ENCODE assay signal across 21 mouse cellular contexts in the genomic region with DNA sequence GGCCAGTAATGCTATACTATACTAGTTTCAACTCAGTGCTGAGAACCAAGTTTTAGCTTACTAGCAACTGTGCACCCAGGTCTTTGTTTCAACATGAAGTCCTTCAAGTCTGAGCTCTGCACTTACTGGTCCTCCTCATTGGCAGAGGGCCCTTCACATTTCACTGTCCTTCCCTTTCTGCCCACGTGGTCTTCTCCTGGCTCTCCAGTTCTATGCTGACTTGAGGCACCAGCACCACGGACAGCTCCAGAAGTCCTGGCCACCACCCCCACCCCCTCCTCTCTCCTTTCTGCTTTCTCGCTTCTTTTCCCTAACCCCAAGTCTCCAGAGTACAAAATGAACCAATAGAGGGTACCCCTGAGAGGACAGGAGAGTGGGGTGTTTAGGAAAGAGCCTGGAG. TPM values are rescaled to one million over a fixed set of nuclear protein-coding genes. Genes with fewer than 3 reads are reported as not detected.
A peak's percentile ranks its signal among the peaks of the same experiment; 100 is the strongest.
DNase-seq lines count a peak whose midpoint lies in the region; ATAC-seq and TF ChIP-seq lines count a peak whose summit lies in the region.
"Had no signal": no experiment of that assay in that cellular context is flagged by ENCODE, and none has a peak within 500 bp of the region (broad histone marks: within the 10 kb centered on the region; RNA-seq: fewer than 3 reads in every experiment).

No protein-coding gene starts in this region.

- H3K4me1 ChIP-seq in lung, postnatal 0 days (ENCODE audit: insufficient read depth, low read depth, low read length), result no peaks in the 10 kb centered on the region
- H3K4me1 ChIP-seq in limb, embryonic 11.5 days (ENCODE audit: control insufficient read depth, insufficient read depth, low read length), result no peaks in the 10 kb centered on the region
- H3K4me1 ChIP-seq: embryonic facial prominence, embryonic 13.5 days had no signal

- no peak overlapping the region for H3K27ac ChIP-seq in lung, postnatal 0 days (ENCODE audit: low read length)
- H3K27ac ChIP-seq in limb, embryonic 11.5 days (replicated peaks; ENCODE audit: low read depth, low read length), result no peak overlapping the region
- H3K27ac ChIP-seq: embryonic facial prominence, embryonic 13.5 days; forebrain, embryonic 10.5 days; left cerebral cortex, adult 2 months; limb, embryonic 15.5 days; midbrain, embryonic 13.5 days had no signal

- no peak overlapping the region for H3K9ac ChIP-seq in lung, postnatal 0 days (replicated peaks; ENCODE audit: low read depth)
- no peak overlapping the region for H3K9ac ChIP-seq in limb, embryonic 11.5 days (ENCODE audit: low read length)
- H3K9ac ChIP-seq: embryonic facial prominence, embryonic 13.5 days; limb, embryonic 15.5 days; midbrain, embryonic 13.5 days had no signal

- peak; percentile 55 for DNase-seq in embryo, embryonic 10 days (ENCODE audit: low spot score)
- DNase-seq in embryo, embryonic 9.5 days (ENCODE audit: extremely low spot score), result no peak
- DNase-seq in lung, postnatal 0 days (ENCODE audit: low spot score), result peak; percentile 69
- DNase-seq in lung, postnatal 14 days, result no peak
- DNase-seq in ZHBTc4 (ENCODE audit: low read depth, low spot score), result peak; percentile 28
- peak; percentile 38 for DNase-seq in limb, embryonic 11.5 days (ENCODE audit: low spot score)
- DNase-seq in layer of hippocampus, postnatal 10 days (ENCODE audit: low spot score in 2 of 2), result no peak
- no peak for DNase-seq in left cerebral cortex, postnatal 14 days (ENCODE audit: low spot score in 2 of 2)
- DNase-seq: cerebellum, adult 9-10 months; thymus, postnatal 14 days had no signal

- H3K4me3 ChIP-seq in lung, postnatal 0 days (ENCODE audit: low read depth, low read length), result no peak overlapping the region
- no peak overlapping the region for H3K4me3 ChIP-seq in limb, embryonic 11.5 days (ENCODE audit: low read depth, low read length)
- H3K4me3 ChIP-seq: embryonic facial prominence, embryonic 13.5 days; forebrain, embryonic 10.5 days; left cerebral cortex, adult 2 months; limb, embryonic 15.5 days; midbrain, embryonic 13.5 days had no signal

- 0% methylated on average over 3 of the region's 3 CpGs for WGBS in lung, postnatal 0 days
- 4% methylated on average over 3 of the region's 3 CpGs for WGBS in limb, embryonic 11.5 days

- H3K4me2 ChIP-seq in lung, postnatal 0 days (replicated peaks; ENCODE audit: low read depth, low read length), result no peak overlapping the region
- no peak overlapping the region for H3K4me2 ChIP-seq in limb, embryonic 11.5 days (ENCODE audit: low read depth, severe bottlenecking)
- H3K4me2 ChIP-seq: embryonic facial prominence, embryonic 13.5 days; limb, embryonic 15.5 days; midbrain, embryonic 13.5 days had no signal

- no peak for TF ChIP-seq CTCF in lung, postnatal 0 days (IDR thresholded peaks at IDR 0.05)

- no peak for TF ChIP-seq EP300 in lung, postnatal 0 days (IDR thresholded peaks at IDR 0.05)

- no peaks in the 10 kb centered on the region; the same call in 1 of the 2 replicates for H3K27me3 ChIP-seq in lung, postnatal 0 days (replicated peaks; ENCODE audit: insufficient read depth, low read length)
- peaks cover 7% of the 10 kb centered on the region for H3K27me3 ChIP-seq in limb, embryonic 11.5 days (ENCODE audit: control insufficient read depth, insufficient read depth, low read length)

- ATAC-seq in lung, postnatal 0 days, result peak; percentile 71
- no peak for ATAC-seq in limb, embryonic 11.5 days (ENCODE audit: insufficient number of reproducible peaks, low FRiP score, low TSS enrichment, low read depth)
- ATAC-seq: hindbrain, embryonic 16.5 days; midbrain, embryonic 13.5 days had no signal

- no peaks in the 10 kb centered on the region for H3K36me3 ChIP-seq in lung, postnatal 0 days (ENCODE audit: insufficient read depth, low read length)
- no peaks in the 10 kb centered on the region for H3K36me3 ChIP-seq in limb, embryonic 11.5 days (ENCODE audit: control insufficient read depth, insufficient read depth, low read length)
- H3K36me3 ChIP-seq: embryonic facial prominence, embryonic 13.5 days; forebrain, embryonic 10.5 days; limb, embryonic 15.5 days; midbrain, embryonic 13.5 days had no signal

- intact Hi-C loops in left cerebral cortex, postnatal 14 days (cut with DNase I), result no loop called here

- H3K9me3 ChIP-seq in lung, postnatal 0 days (ENCODE audit: low read length), result no peaks in the 10 kb centered on the region
- no peaks in the 10 kb centered on the region for H3K9me3 ChIP-seq in limb, embryonic 11.5 days (ENCODE audit: control insufficient read depth, low read length)
- H3K9me3 ChIP-seq: embryonic facial prominence, embryonic 13.5 days; forebrain, embryonic 10.5 days; limb, embryonic 15.5 days; midbrain, embryonic 13.5 days had no signal

RNA-seq across cellular contexts. Expression of gene Cfap65, which starts 4.4 kb away (rescaled TPM):
- polyA plus RNA-seq in lung, postnatal 0 days (2015; fragmentation: Nextera tagmentation; extraction: Ambion mirVana), result 2.0 and 2.3 TPM in 2 replicates
- not detected in 2 replicates for polyA plus RNA-seq in limb, embryonic 11.5 days (2014; fragmentation: Nextera tagmentation; extraction: Ambion mirVana)
- 1 to 10 TPM; 3.3 to 3.9 TPM for total RNA-seq in layer of hippocampus, postnatal 10 days (2021)
- total RNA-seq in left cerebral cortex, postnatal 14 days (2021), result 1 to 10 TPM; 1.9 TPM
- polyA plus RNA-seq: embryonic facial prominence, embryonic 13.5 days; limb, embryonic 15.5 days; stomach, embryonic 14.5 days had no signal

RNA-seq across cellular contexts. Expression of gene Ihh, which starts 11.7 kb away (rescaled TPM):
- polyA plus RNA-seq in lung, postnatal 0 days (2015; fragmentation: Nextera tagmentation; extraction: Ambion mirVana), result 0.10 and 0.16 TPM in 2 replicates
- polyA plus RNA-seq in limb, embryonic 11.5 days (2014; fragmentation: Nextera tagmentation; extraction: Ambion mirVana), result 0.27 and 0.61 TPM in 2 replicates
- under 1 TPM; 0.27 to 0.31 TPM for total RNA-seq in layer of hippocampus, postnatal 10 days (2021)
- under 1 TPM; 0.30 to 0.33 TPM for total RNA-seq in left cerebral cortex, postnatal 14 days (2021)
- polyA plus RNA-seq: forebrain, embryonic 10.5 days had no signal

RNA-seq across cellular contexts. Expression of gene Cryba2, which starts 46.8 kb away (rescaled TPM):
- polyA plus RNA-seq in lung, postnatal 0 days (2015; fragmentation: Nextera tagmentation; extraction: Ambion mirVana), result not detected in 2 replicates
- polyA plus RNA-seq in limb, embryonic 11.5 days (2014; fragmentation: Nextera tagmentation; extraction: Ambion mirVana), result not detected in 2 replicates
- total RNA-seq in layer of hippocampus, postnatal 10 days (2021), result under 1 TPM in 1 of 2 experiments, not detected in 1; 0.53 TPM
- total RNA-seq in left cerebral cortex, postnatal 14 days (2021), result under 1 TPM in 1 of 2 experiments, not detected in 1; 0.51 TPM
- total RNA-seq: left cerebral cortex, adult 2 months had no signal
- polyA plus RNA-seq: embryonic facial prominence, embryonic 13.5 days; forebrain, embryonic 10.5 days; heart, embryonic 16.5 days; lung, embryonic 16.5 days had no signal

RNA-seq across cellular contexts. Expression of gene Fev, which starts 54.5 kb away (rescaled TPM):
- polyA plus RNA-seq in lung, postnatal 0 days (2015; fragmentation: Nextera tagmentation; extraction: Ambion mirVana), result not detected in 2 replicates
- not detected in 2 replicates for polyA plus RNA-seq in limb, embryonic 11.5 days (2014; fragmentation: Nextera tagmentation; extraction: Ambion mirVana)
- not detected for total RNA-seq in layer of hippocampus, postnatal 10 days (2021)
- not detected for total RNA-seq in left cerebral cortex, postnatal 14 days (2021)
- total RNA-seq: layer of hippocampus, adult 18-20 months; left cerebral cortex, adult 2 months had no signal
- polyA plus RNA-seq: embryonic facial prominence, embryonic 13.5 days; forebrain, embryonic 10.5 days; gonadal fat pad, adult 2 months; lung, embryonic 16.5 days; stomach, embryonic 14.5 days had no signal

Comparison
In these comparisons a context has a peak if more than half of its experiments do, and no peak if none do; other contexts are left out.
1. DNase-seq: peak in embryo, embryonic 10 days (single experiment), lung, postnatal 0 days (single experiment), ZHBTc4 (single experiment) and limb, embryonic 11.5 days (single experiment); none in embryo, embryonic 9.5 days (single experiment), lung, postnatal 14 days (single experiment), layer of hippocampus, postnatal 10 days (0 of 2) and left cerebral cortex, postnatal 14 days (0 of 2).